ENCODE assay signal across 7 mouse cellular contexts in genomic region chr8:90828987-90829740, GRCm38 (mm10). TPM values are rescaled to one million over a fixed set of nuclear protein-coding genes. Genes with fewer than 3 reads are reported as not detected.
DNase-seq lines count a peak whose midpoint lies in the region; ATAC-seq and TF ChIP-seq lines count a peak whose summit lies in the region.

No protein-coding gene starts in this region.

- H3K4me1 ChIP-seq in lung, postnatal 0 days (ENCODE audit: insufficient read depth, low read depth, low read length) = no peaks in the 10 kb centered on the region; the same call in 1 of the 2 replicates
- H3K4me1 ChIP-seq in bone marrow macrophage, adult 2 months (ENCODE audit: control insufficient read depth, insufficient read depth, low read length) = peaks cover 38% of the 10 kb centered on the region
- H3K4me1 ChIP-seq in embryonic facial prominence, embryonic 15.5 days = peaks cover 34% of the 10 kb centered on the region
- peaks cover 17% of the 10 kb centered on the region for H3K4me1 ChIP-seq in midbrain, embryonic 12.5 days

- peak overlapping the region; percentile 52 for H3K4me3 ChIP-seq in lung, postnatal 0 days (ENCODE audit: low read depth, low read length)
- H3K4me3 ChIP-seq in bone marrow macrophage, adult 2 months (ENCODE audit: insufficient read depth, low read length) = peak overlapping the region; percentile 52
- peak overlapping the region; percentile 59 for H3K4me3 ChIP-seq in embryonic facial prominence, embryonic 15.5 days (replicated peaks)
- H3K4me3 ChIP-seq in midbrain, embryonic 12.5 days = peak overlapping the region; percentile 48

- WGBS in lung, postnatal 0 days = 6% methylated on average over 11 of the region's 11 CpGs
- WGBS in embryonic facial prominence, embryonic 15.5 days = 1% methylated on average over 11 of the region's 11 CpGs
- WGBS in midbrain, embryonic 12.5 days = 5% methylated on average over 11 of the region's 11 CpGs

- H3K36me3 ChIP-seq in lung, postnatal 0 days (ENCODE audit: insufficient read depth, low read length) = no peaks in the 10 kb centered on the region
- H3K36me3 ChIP-seq in embryonic facial prominence, embryonic 15.5 days = no peaks in the 10 kb centered on the region
- no peaks in the 10 kb centered on the region for H3K36me3 ChIP-seq in midbrain, embryonic 12.5 days

- no peak for TF ChIP-seq EP300 in lung, postnatal 0 days (IDR thresholded peaks at IDR 0.05)

- peak overlapping the region; percentile 44 for H3K9ac ChIP-seq in lung, postnatal 0 days (replicated peaks; ENCODE audit: low read depth)
- H3K9ac ChIP-seq in embryonic facial prominence, embryonic 15.5 days = peak overlapping the region; percentile 44; the same call in 1 of the 2 replicates
- peak overlapping the region; percentile 60 for H3K9ac ChIP-seq in midbrain, embryonic 12.5 days (replicated peaks)

- no peaks in the 10 kb centered on the region for H3K27me3 ChIP-seq in lung, postnatal 0 days (replicated peaks; ENCODE audit: insufficient read depth, low read length)
- no peaks in the 10 kb centered on the region for H3K27me3 ChIP-seq in embryonic facial prominence, embryonic 15.5 days
- H3K27me3 ChIP-seq in midbrain, embryonic 12.5 days = no peaks in the 10 kb centered on the region

- ATAC-seq in lung, postnatal 0 days = peak; percentile 72
- peak; percentile 70 for ATAC-seq in embryonic facial prominence, embryonic 15.5 days (ENCODE audit: insufficient number of reproducible peaks, low FRiP score, low TSS enrichment, low read depth)
- ATAC-seq in inflammation-experienced regulatory T-cells, adult 6 months = peak; percentile 44
- ATAC-seq in midbrain, embryonic 12.5 days (ENCODE audit: low FRiP score, low read depth) = peak; percentile 69

- no peaks in the 10 kb centered on the region for H3K9me3 ChIP-seq in lung, postnatal 0 days (ENCODE audit: low read length)
- H3K9me3 ChIP-seq in embryonic facial prominence, embryonic 15.5 days (replicated peaks) = no peaks in the 10 kb centered on the region
- H3K9me3 ChIP-seq in midbrain, embryonic 12.5 days = no peaks in the 10 kb centered on the region

- TF ChIP-seq CTCF in lung, postnatal 0 days (IDR thresholded peaks at IDR 0.05) = no peak
- no peak for TF ChIP-seq CTCF in bone marrow macrophage, adult 2 months (IDR thresholded peaks at IDR 0.05; ENCODE audit: low read depth, low read length)

- peak overlapping the region; percentile 72 for H3K4me2 ChIP-seq in lung, postnatal 0 days (replicated peaks; ENCODE audit: low read depth, low read length)
- H3K4me2 ChIP-seq in embryonic facial prominence, embryonic 15.5 days (replicated peaks) = peak overlapping the region; percentile 67
- H3K4me2 ChIP-seq in midbrain, embryonic 12.5 days (replicated peaks) = peak overlapping the region; percentile 70

- 0 out of 2 replicates have a peak overlapping the region, but pooled peaks have one; percentile 27 for H3K27ac ChIP-seq in lung, postnatal 0 days (ENCODE audit: low read length)
- no peak overlapping the region for H3K27ac ChIP-seq in bone marrow macrophage, adult 2 months (ENCODE audit: insufficient read depth, low read depth, low read length)
- H3K27ac ChIP-seq in embryonic facial prominence, embryonic 15.5 days (replicated peaks) = peak overlapping the region; percentile 84
- peak overlapping the region; percentile 8; the same call in 1 of the 2 replicates for H3K27ac ChIP-seq in midbrain, embryonic 12.5 days (replicated peaks)

- DNase-seq in lung, postnatal 0 days (ENCODE audit: low spot score) = peak; percentile 34
- DNase-seq in lung, postnatal 36 days = no peak
- no peak for DNase-seq in ovary, adult 18-20 months (ENCODE audit: low spot score)

- TF ChIP-seq POLR2A in bone marrow macrophage, adult 2 months (IDR thresholded peaks at IDR 0.05; ENCODE audit: borderline replicate concordance, low read depth, low read length) = no peak

RNA-seq across cellular contexts. Expression of gene Chd9, which starts 1.0 kb away (rescaled TPM):
- 110 and 122 TPM in 2 replicates for polyA plus RNA-seq in lung, postnatal 0 days (2015; fragmentation: Nextera tagmentation; extraction: Ambion mirVana)
- 90.1 and 96.4 TPM in 2 replicates for polyA plus RNA-seq in bone marrow macrophage, adult 2 months (2012; ENCODE audit: insufficient read depth, insufficient read length, missing spikeins)
- polyA plus RNA-seq in embryonic facial prominence, embryonic 15.5 days (2015; fragmentation: Nextera tagmentation; extraction: Ambion mirVana) = 139 and 146 TPM in 2 replicates
- polyA plus RNA-seq in inflammation-experienced regulatory T-cells, adult 6 months (2017; shearing (Covaris generic)) = 100 to 1,000 TPM in 2 of 3 experiments, 10 to 100 TPM in 1; 77.2 to 213 (median 144) TPM
- polyA plus RNA-seq in midbrain, embryonic 12.5 days (2016; fragmentation: Nextera tagmentation; extraction: Ambion mirVana) = 52.1 and 58.9 TPM in 2 replicates

RNA-seq across cellular contexts. Expression of gene Gm19935, which starts 12.0 kb away (rescaled TPM):
- 9.9 and 10.8 TPM in 2 replicates for polyA plus RNA-seq in lung, postnatal 0 days (2015; fragmentation: Nextera tagmentation; extraction: Ambion mirVana)
- not detected in 2 replicates for polyA plus RNA-seq in bone marrow macrophage, adult 2 months (2012; ENCODE audit: insufficient read depth, insufficient read length, missing spikeins)
- 4.8 and 6.7 TPM in 2 replicates for polyA plus RNA-seq in embryonic facial prominence, embryonic 15.5 days (2015; fragmentation: Nextera tagmentation; extraction: Ambion mirVana)
- polyA plus RNA-seq in inflammation-experienced regulatory T-cells, adult 6 months (2017; shearing (Covaris generic)) = not detected
- polyA plus RNA-seq in midbrain, embryonic 12.5 days (2016; fragmentation: Nextera tagmentation; extraction: Ambion mirVana) = not detected in 2 replicates
